Mouse (Mus musculus) heart, adult 2 months (tissue): ENCODE measurements at regions not wholly inside any gene's neighbourhood (a gene's known extent, or its start where the extent isn't known, plus 50 kb on each side); places are given as distances from the start of the nearest gene placed in this dataset.

Source experiments
- DNase-seq, 2 experiments: peaks; one replicate each; pipeline ENCODE4 v3.0.0; 2021
- H3K27ac ChIP-seq: fragments of 200-600 bp; 2 replicates; pipeline ENCODE4 v1.8.1; 2022
- H3K27me3 ChIP-seq: fragments of 200-500 bp; 2 replicates; pipeline ENCODE4 v1.6.1; 2012; ENCODE audit warnings: mild to moderate bottlenecking, low read length, inconsistent platforms, mixed read lengths; ENCODE audit not compliant: control insufficient read depth, insufficient read depth
- H3K36me3 ChIP-seq: fragments of 200-500 bp; 2 replicates; pipeline ENCODE4 v1.6.1; 2012; ENCODE audit warnings: low read length, inconsistent platforms; ENCODE audit not compliant: control insufficient read depth, insufficient read depth
- H3K4me1 ChIP-seq: fragments of 200-500 bp; 2 replicates; pipeline ENCODE4 v1.6.1; 2011; ENCODE audit warnings: low read length; ENCODE audit not compliant: control insufficient read depth, insufficient read depth
- H3K4me3 ChIP-seq: fragments of 200-600 bp; 2 replicates; pipeline ENCODE4 v1.8.1; 2022
- H3K79me2 ChIP-seq: fragments of 200-500 bp; replicated peaks from 2 replicates; pipeline ENCODE4 v1.6.1; 2012; ENCODE audit warnings: mild to moderate bottlenecking, inconsistent platforms, low read length, moderate library complexity, mixed read lengths; ENCODE audit not compliant: control insufficient read depth, insufficient read depth
- H3K9ac ChIP-seq: fragments of 200-500 bp; 2 replicates; pipeline ENCODE4 v1.6.1; 2012; ENCODE audit warnings: low read depth, mild to moderate bottlenecking, control low read depth, inconsistent platforms, low read length, mixed read lengths
- CTCF ChIP-seq: fragments of 200-600 bp; IDR thresholded peaks from 2 replicates; pipeline ENCODE4 v1.8.1; 2022; ENCODE audit warnings: antibody characterized with exemption, mild to moderate bottlenecking, moderate library complexity
- EP300 ChIP-seq: fragments of 200-500 bp; IDR thresholded peaks from 2 replicates; pipeline ENCODE4 v1.6.1; 2011; ENCODE audit warnings: low read depth, low read length, control low read depth; ENCODE audit not compliant: insufficient read depth
- POLR2A ChIP-seq: fragments of 200-500 bp; IDR thresholded peaks from 2 replicates; pipeline ENCODE4 v1.6.1; 2011; ENCODE audit warnings: mild to moderate bottlenecking, low read depth, low read length, control low read depth; ENCODE audit not compliant: insufficient read depth
- WGBS: fragments of 180-500 bp; shearing (Covaris S2); methylation state at CpG from one replicate; pipeline ENCODE4 v1.1.7; 2018; 5-methylcytosine and 5-hydroxymethylcytosine counted together
- intact Hi-C: fragments of 180-260 bp; cut with DNase I; formaldehyde crosslinking; loops from one replicate; pipeline ENCODE4 v1.15.1; 2025

GRCm38 (mm10) chr16:77369810-77370209 lies 232.1 kb downstream of the Gm11146 start:
- Histone ChIP-seq H3K36me3 (no peaks in the 10 kb centered on the region), H3K9ac (no peak overlapping the region), H3K27ac (peak overlapping the region; percentile 27; the same call in 1 of the 2 replicates), H3K27me3 (no peaks in the 10 kb centered on the region), H3K4me1 (no peaks in the 10 kb centered on the region), H3K79me2 (no peaks in the 10 kb centered on the region), H3K4me3 (no peak overlapping the region)
- DNase-seq: no peak
- WGBS: 59% methylated on average over 2 of the region's 2 CpGs
- TF ChIP-seq CTCF (no peak), EP300 (no peak), POLR2A (no peak)
- intact Hi-C loops: no loop called here

GRCm38 (mm10) chr16:77365254-77365653 lies 236.6 kb downstream of the Gm11146 start:
- Histone ChIP-seq H3K4me3 (no peak overlapping the region), H3K4me1 (no peaks in the 10 kb centered on the region), H3K36me3 (no peaks in the 10 kb centered on the region), H3K27me3 (no peaks in the 10 kb centered on the region), H3K27ac (no peak overlapping the region), H3K9ac (no peak overlapping the region), H3K79me2 (no peaks in the 10 kb centered on the region)
- intact Hi-C loops: no loop called here
- WGBS: 26% methylated on average over 2 of the region's 2 CpGs
- no peak for DNase-seq
- TF ChIP-seq EP300 (no peak), POLR2A (no peak), CTCF (no peak)

- no peak for DNase-seq
- H3K4me1 ChIP-seq: no peaks in the 10 kb centered on the region
- H3K9ac ChIP-seq: no peak overlapping the region
- no peak overlapping the region for H3K4me3 ChIP-seq
- no peaks in the 10 kb centered on the region for H3K36me3 ChIP-seq
- 79% methylated on average over 3 of the region's 3 CpGs for WGBS
- no peaks in the 10 kb centered on the region for H3K27me3 ChIP-seq
- H3K27ac ChIP-seq: no peak overlapping the region
- no peaks in the 10 kb centered on the region for H3K79me2 ChIP-seq
- intact Hi-C loops: no loop called here
- TF ChIP-seq POLR2A (no peak), CTCF (no peak), EP300 (no peak)
These were observed 237.5 kb downstream of the Gm11146 start for GRCm38 (mm10) chr16:77364439-77364838.

GRCm38 (mm10) chr16:77359190-77359589 lies 242.7 kb downstream of the Gm11146 start:
- H3K36me3 ChIP-seq: no peaks in the 10 kb centered on the region
- TF ChIP-seq CTCF: no peak
- TF ChIP-seq EP300: no peak
- no peak for TF ChIP-seq POLR2A
- DNase-seq: no peak

GRCm38 (mm10) chr16:77355260-77355659 lies 246.6 kb downstream of the Gm11146 start:
- no peaks in the 10 kb centered on the region for H3K79me2 ChIP-seq
- no peak overlapping the region for H3K4me3 ChIP-seq
- H3K9ac ChIP-seq: no peak overlapping the region
- H3K27ac ChIP-seq: no peak overlapping the region
- no peaks in the 10 kb centered on the region for H3K36me3 ChIP-seq
- WGBS: 89% methylated on average over 5 of the region's 5 CpGs
- H3K4me1 ChIP-seq: no peaks in the 10 kb centered on the region; the same call in 1 of the 2 replicates
- no peaks in the 10 kb centered on the region for H3K27me3 ChIP-seq
- intact Hi-C loops: no loop called here
- no peak for DNase-seq
- no peak for TF ChIP-seq CTCF
- TF ChIP-seq EP300: no peak
- TF ChIP-seq POLR2A: no peak

More at GRCm38 (mm10) chr16:77359190-77359589, 242.7 kb downstream of the Gm11146 start:
- no peaks in the 10 kb centered on the region for H3K79me2 ChIP-seq
- no peak overlapping the region for H3K4me3 ChIP-seq
- no peaks in the 10 kb centered on the region for H3K4me1 ChIP-seq
- H3K9ac ChIP-seq: no peak overlapping the region
- no peaks in the 10 kb centered on the region for H3K27me3 ChIP-seq
- no peak overlapping the region for H3K27ac ChIP-seq
- 69% methylated on average over 5 of the region's 5 CpGs for WGBS
- intact Hi-C loops: no loop called here

GRCm38 (mm10) chr16:77354201-77354712 lies 247.6 kb downstream of the Gm11146 start:
- H3K36me3 ChIP-seq: no peaks in the 10 kb centered on the region
- no peaks in the 10 kb centered on the region for H3K27me3 ChIP-seq
- no peak overlapping the region for H3K27ac ChIP-seq
- no peak overlapping the region for H3K4me3 ChIP-seq
- no peak for DNase-seq
- intact Hi-C loops: no loop called here
- no peak overlapping the region for H3K9ac ChIP-seq
- TF ChIP-seq EP300: no peak
- no peak for TF ChIP-seq POLR2A
- no peak for TF ChIP-seq CTCF
- no peaks in the 10 kb centered on the region for H3K79me2 ChIP-seq
- H3K4me1 ChIP-seq: no peaks in the 10 kb centered on the region; the same call in 1 of the 2 replicates
- WGBS: 89% methylated on average over 3 of the region's 3 CpGs
